Mouse (Mus musculus) stomach, embryonic 16.5 days (tissue): ENCODE data around the gene Il21r. TPM values are rescaled to one million over a fixed set of nuclear protein-coding genes. Genes with fewer than 3 reads are reported as not detected.

Experiments used
- ATAC-seq: fragments of 200-750 bp; cut with Nextera tagmentation; 2 replicates; pipeline ENCODE4 v1.8.0; 2017; ENCODE audit warnings: moderate number of reproducible peaks, moderate TSS enrichment; ENCODE audit not compliant: insufficient read depth, low FRiP score
- H3K27ac ChIP-seq: fragments of 300-500 bp; sonication (generic); 2 replicates; pipeline ENCODE4 v1.5.1; 2014; ENCODE audit warnings: low read length
- H3K27me3 ChIP-seq: fragments of 300-500 bp; sonication (generic); 2 replicates; pipeline ENCODE4 v1.6.1; 2014; ENCODE audit warnings: low read length, control low read depth, mixed read lengths; ENCODE audit not compliant: control insufficient read depth, insufficient read depth
- H3K36me3 ChIP-seq: fragments of 300-500 bp; sonication (generic); 2 replicates; pipeline ENCODE4 v1.6.1; 2014; ENCODE audit warnings: low read length; ENCODE audit not compliant: control insufficient read depth, insufficient read depth
- H3K4me1 ChIP-seq: fragments of 300-500 bp; sonication (generic); 2 replicates; pipeline ENCODE4 v1.6.1; 2014; ENCODE audit warnings: low read length, control low read depth, mixed read lengths; ENCODE audit not compliant: control insufficient read depth, insufficient read depth
- H3K4me2 ChIP-seq: fragments of 300-500 bp; sonication (generic); 2 replicates; pipeline ENCODE4 v1.6.1; 2014; ENCODE audit warnings: low read depth, low read length, mixed read lengths
- H3K4me3 ChIP-seq: fragments of 300-500 bp; sonication (generic); replicated peaks from 2 replicates; pipeline ENCODE4 v1.5.1; 2014; ENCODE audit warnings: mild to moderate bottlenecking, low read length
- H3K9ac ChIP-seq: fragments of 300-500 bp; sonication (generic); 2 replicates; pipeline ENCODE4 v1.6.1; 2014; ENCODE audit warnings: low read length
- H3K9me3 ChIP-seq: fragments of 300-500 bp; sonication (generic); replicated peaks from 2 replicates; pipeline ENCODE4 v1.6.1; 2016; ENCODE audit warnings: low read length, control low read depth; ENCODE audit not compliant: control insufficient read depth
- WGBS: fragments of 180-500 bp; shearing (Covaris S2); extraction: QIAGEN DNeasy Blood & Tissue Kit; methylation state at CpG from one replicate; pipeline ENCODE4 v1.1.7; 2014; 5-methylcytosine and 5-hydroxymethylcytosine counted together
- polyA plus RNA-seq: library from polyadenylated mRNA; unstranded; fragments of >200 nt; fragmentation: Nextera tagmentation; extraction: Ambion mirVana; gene quantifications from 2 replicates; pipeline ENCODE4 v1.2.1, GENCODE M21; 2015

Il21r gene
- polyA plus RNA-seq, result 0.45 and 0.70 TPM in 2 replicates

GRCm38 (mm10) chr7:125603185-125603631 is at the start of gene Il21r:
Il21r (plus strand) TSS chr7:125603429.
- Histone ChIP-seq H3K27me3 (no peaks in the 10 kb centered on the region), H3K4me1 (no peaks in the 10 kb centered on the region), H3K4me3 (no peak within 1 kb of the TSS), H3K4me2 (no peak within 1 kb of the TSS), H3K9me3 (no peaks in the 10 kb centered on the region), H3K36me3 (no peaks in the 10 kb centered on the region), H3K27ac (no peak within 1 kb of the TSS), H3K9ac (no peak within 1 kb of the TSS)
- WGBS, result 56% methylated on average over 11 of the region's 11 CpGs
- ATAC-seq, result no peak

GRCm38 (mm10) chr7:125553653-125554428 is 49.4 kb upstream of the Il21r start:
- WGBS, result 84% methylated on average over 13 of the region's 13 CpGs
- H3K36me3 ChIP-seq, result no peaks in the 10 kb centered on the region
- H3K27me3 ChIP-seq, result no peaks in the 10 kb centered on the region
- no peak overlapping the region for H3K27ac ChIP-seq
- H3K4me3 ChIP-seq, result peak overlapping the region; percentile 70; the same call in 1 of the 2 replicates
- H3K4me1 ChIP-seq, result peaks cover 23% of the 10 kb centered on the region
- no peak for ATAC-seq
- H3K9ac ChIP-seq, result peak overlapping the region; percentile 32; the same call in 1 of the 2 replicates
- peak overlapping the region; percentile 88 for H3K4me2 ChIP-seq
- no peaks in the 10 kb centered on the region for H3K9me3 ChIP-seq

GRCm38 (mm10) chr7:125554456-125555114 is 48.6 kb upstream of the Il21r start:
- no peak overlapping the region for H3K4me3 ChIP-seq
- no peak for ATAC-seq
- H3K9ac ChIP-seq, result no peak overlapping the region
- no peaks in the 10 kb centered on the region for H3K9me3 ChIP-seq
- no peaks in the 10 kb centered on the region for H3K27me3 ChIP-seq
- H3K4me1 ChIP-seq, result peaks cover 28% of the 10 kb centered on the region
- H3K36me3 ChIP-seq, result no peaks in the 10 kb centered on the region
- H3K27ac ChIP-seq, result no peak overlapping the region
- WGBS, result 80% methylated on average over 9 of the region's 9 CpGs
- 0 out of 2 replicates have a peak overlapping the region, but pooled peaks have one; percentile 88 for H3K4me2 ChIP-seq

- no peak overlapping the region; the same call in 1 of the 2 replicates for H3K27ac ChIP-seq
Measured at GRCm38 (mm10) chr7:125555351-125555872, 47.8 kb upstream of the Il21r start.

GRCm38 (mm10) chr7:125556096-125556495 is 47.1 kb upstream of the Il21r start:
- Histone ChIP-seq H3K9me3 (no peaks in the 10 kb centered on the region), H3K27ac (no peak overlapping the region), H3K27me3 (no peaks in the 10 kb centered on the region), H3K4me2 (no peak overlapping the region), H3K4me3 (no peak overlapping the region), H3K4me1 (peaks cover 41% of the 10 kb centered on the region), H3K36me3 (no peaks in the 10 kb centered on the region), H3K9ac (no peak overlapping the region)
- no peak for ATAC-seq
- 59% methylated on average over 4 of the region's 4 CpGs for WGBS

More at GRCm38 (mm10) chr7:125555351-125555872, 47.8 kb upstream of the Il21r start:
- 86% methylated on average over 7 of the region's 7 CpGs for WGBS
- ATAC-seq, result no peak
- Histone ChIP-seq H3K36me3 (no peaks in the 10 kb centered on the region), H3K9ac (no peak overlapping the region), H3K4me3 (no peak overlapping the region), H3K4me1 (peaks cover 35% of the 10 kb centered on the region), H3K4me2 (no peak overlapping the region; the same call in 1 of the 2 replicates), H3K27me3 (no peaks in the 10 kb centered on the region), H3K9me3 (no peaks in the 10 kb centered on the region)

GRCm38 (mm10) chr7:125556865-125557264 is 46.4 kb upstream of the Il21r start:
- H3K27ac ChIP-seq, result no peak overlapping the region
- H3K9ac ChIP-seq, result no peak overlapping the region
- H3K9me3 ChIP-seq, result no peaks in the 10 kb centered on the region
- no peak overlapping the region for H3K4me3 ChIP-seq
- no peaks in the 10 kb centered on the region for H3K27me3 ChIP-seq
- H3K36me3 ChIP-seq, result no peaks in the 10 kb centered on the region
- peaks cover 41% of the 10 kb centered on the region for H3K4me1 ChIP-seq
- no peak overlapping the region for H3K4me2 ChIP-seq
- ATAC-seq, result no peak
- WGBS, result 55% methylated on average over 8 of the region's 8 CpGs

GRCm38 (mm10) chr7:125558401-125558945 is 44.8 kb upstream of the Il21r start:
- Histone ChIP-seq H3K4me3 (no peak overlapping the region), H3K36me3 (no peaks in the 10 kb centered on the region), H3K9ac (no peak overlapping the region), H3K4me2 (no peak overlapping the region), H3K4me1 (peaks cover 35% of the 10 kb centered on the region), H3K27me3 (no peaks in the 10 kb centered on the region), H3K9me3 (no peaks in the 10 kb centered on the region), H3K27ac (no peak overlapping the region)
- ATAC-seq, result no peak
- WGBS, result 77% methylated on average over 4 of the region's 4 CpGs

GRCm38 (mm10) chr7:125558997-125559396 is 44.2 kb upstream of the Il21r start:
- Histone ChIP-seq H3K4me3 (no peak overlapping the region), H3K4me1 (peaks cover 34% of the 10 kb centered on the region), H3K4me2 (no peak overlapping the region), H3K36me3 (no peaks in the 10 kb centered on the region), H3K9me3 (no peaks in the 10 kb centered on the region), H3K27ac (peak overlapping the region; percentile 61; the same call in 1 of the 2 replicates), H3K27me3 (no peaks in the 10 kb centered on the region), H3K9ac (no peak overlapping the region; the same call in 1 of the 2 replicates)
- WGBS, result 52% methylated on average over 5 of the region's 5 CpGs
- ATAC-seq, result no peak
